Mouse (Mus musculus) limb, embryonic 14.5 days (tissue): Measurements from ENCODE around the gene Gdf10. TPM values are rescaled to one million over a fixed set of nuclear protein-coding genes. Genes with fewer than 3 reads are reported as not detected.

ENCODE experiments used
- ATAC-seq: fragments of 200-750 bp; cut with Nextera tagmentation; 2 replicates; pipeline ENCODE4 v1.8.0; 2017; ENCODE audit warnings: low read depth, moderate number of reproducible peaks, moderate TSS enrichment; ENCODE audit not compliant: low FRiP score
- DNase-seq: peaks from one replicate; pipeline ENCODE4 v3.0.0-alpha.2; 2015; ENCODE audit warnings: low spot score
- H3K27ac ChIP-seq: fragments of 300-500 bp; sonication (generic); replicated peaks from 2 replicates; pipeline ENCODE4 v1.5.1; 2014; ENCODE audit warnings: low read depth, mild to moderate bottlenecking, low read length, moderate library complexity, mixed read lengths
- H3K27me3 ChIP-seq: fragments of 300-500 bp; sonication (generic); 2 replicates; pipeline ENCODE4 v1.6.1; 2014; ENCODE audit warnings: low read length, mixed read lengths; ENCODE audit not compliant: control insufficient read depth, insufficient read depth
- H3K36me3 ChIP-seq: fragments of 300-500 bp; sonication (generic); 2 replicates; pipeline ENCODE4 v1.6.1; 2014; ENCODE audit warnings: mild to moderate bottlenecking, low read length, moderate library complexity, mixed read lengths; ENCODE audit not compliant: control insufficient read depth, insufficient read depth
- H3K4me1 ChIP-seq: fragments of 300-500 bp; sonication (generic); 2 replicates; pipeline ENCODE4 v1.6.1; 2014; ENCODE audit warnings: antibody characterized with exemption, low read length, mixed read lengths; ENCODE audit not compliant: control insufficient read depth, insufficient read depth
- H3K4me2 ChIP-seq: fragments of 300-500 bp; sonication (generic); replicated peaks from 2 replicates; pipeline ENCODE4 v1.6.1; 2014; ENCODE audit warnings: low read depth, mild to moderate bottlenecking, low read length, moderate library complexity; ENCODE audit not compliant: severe bottlenecking
- H3K4me3 ChIP-seq: fragments of 300-500 bp; sonication (generic); replicated peaks from 2 replicates; pipeline ENCODE4 v1.5.1; 2014; ENCODE audit warnings: low read length
- H3K9ac ChIP-seq: fragments of 300-500 bp; sonication (generic); 2 replicates; pipeline ENCODE4 v1.6.1; 2014; ENCODE audit warnings: mild to moderate bottlenecking, low read depth, low read length, moderate library complexity; ENCODE audit not compliant: severe bottlenecking
- H3K9me3 ChIP-seq: fragments of 300-500 bp; sonication (generic); 2 replicates; pipeline ENCODE4 v1.6.1; 2016; ENCODE audit warnings: low read length; ENCODE audit not compliant: control insufficient read depth
- POLR2A ChIP-seq: fragments of 200-500 bp; IDR thresholded peaks from 2 replicates; pipeline ENCODE4 v1.8.0; 2012; ENCODE audit warnings: inconsistent platforms, mild to moderate bottlenecking, moderate library complexity, borderline replicate concordance; ENCODE audit not compliant: insufficient read depth, insufficient read length; ENCODE audit errors: extremely low read depth
- WGBS: fragments of 180-500 bp; shearing (Covaris S2); extraction: QIAGEN DNeasy Blood & Tissue Kit; methylation state at CpG from one replicate; pipeline ENCODE4 v1.1.7; 2014; 5-methylcytosine and 5-hydroxymethylcytosine counted together
- polyA plus RNA-seq, 2 experiments: library from polyadenylated mRNA; depleted of rRNA in 1 of 2; stranded (reverse) in 1 of 2; unstranded in 1 of 2; fragments of >200 nt; fragmentation: Nextera tagmentation in 1 of 2; extraction: Ambion mirVana in 1 of 2; gene quantifications; 2 replicates each; pipeline versions ENCODE4 v1.2.1 to v1.2.3; 2012 to 2014

The Gdf10 gene
- polyA plus RNA-seq, 2 experiments: 38.8 to 52.9 TPM

DNA sequence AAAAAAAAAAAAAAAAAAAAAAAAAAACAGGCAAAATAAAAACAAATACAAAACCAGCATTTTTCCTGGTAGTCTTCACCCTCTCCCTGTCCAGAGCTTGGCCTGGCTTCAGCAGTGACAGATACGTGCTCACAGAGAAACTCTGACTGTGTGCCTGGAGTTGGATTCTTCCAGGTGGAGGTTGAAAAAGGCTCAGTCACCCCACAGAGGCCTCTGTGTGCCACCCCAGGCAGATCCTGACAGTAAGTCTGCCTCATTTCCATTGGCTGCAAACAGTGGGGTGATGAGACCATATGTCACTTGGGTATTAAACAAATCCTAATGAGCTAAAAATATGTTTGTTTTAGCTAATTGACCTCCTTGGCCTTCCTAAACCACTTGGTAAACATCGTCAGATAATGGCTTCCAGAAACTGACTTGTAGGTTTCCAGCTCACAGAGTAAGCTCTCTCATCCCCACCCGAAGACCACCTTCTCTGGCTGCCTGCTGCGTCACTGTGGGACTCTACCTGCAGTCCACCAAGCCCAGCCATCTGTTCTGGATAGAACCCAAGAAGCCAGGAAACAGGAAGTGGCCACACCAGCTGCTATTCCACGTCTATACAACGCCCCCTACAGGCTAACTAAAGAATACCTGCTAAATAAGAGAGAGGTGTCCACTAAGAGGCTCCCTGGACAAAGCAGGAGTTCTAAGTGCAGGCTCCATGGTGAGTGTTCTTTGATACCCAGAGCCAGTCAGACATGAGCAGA is 29.0 kb downstream of the Gdf10 start:
- DNase-seq: no peak

DNA sequence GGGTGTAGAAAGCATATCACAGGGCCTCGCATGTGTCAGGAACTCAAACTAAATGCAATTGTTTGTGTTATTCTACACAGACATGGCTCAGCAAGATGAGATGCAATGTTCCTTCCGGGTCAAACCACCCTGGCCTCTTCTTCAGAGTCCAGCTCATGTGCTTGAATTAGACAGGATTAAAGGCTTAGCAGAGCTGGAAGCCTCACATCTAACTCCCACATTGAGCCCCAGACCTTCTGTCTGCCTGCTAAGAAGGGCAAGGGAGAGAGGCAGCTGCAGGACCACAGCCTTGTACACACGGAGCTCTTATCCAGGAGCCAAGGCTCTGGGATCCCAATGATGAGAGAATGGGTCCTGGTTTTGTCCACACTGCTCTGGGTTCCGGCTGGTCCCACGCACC is 30.4 kb downstream of the Gdf10 start, which contains the start of gene Rbp3:
TSS of gene Rbp3 (plus strand) at position 243 of the 400 bp plus-strand sequence.
- WGBS: 82% methylated on average over 5 of the region's 5 CpGs
- H3K9ac ChIP-seq: no peak within 1 kb of the TSS
- H3K27me3 ChIP-seq: no peaks in the 10 kb centered on the region
- H3K36me3 ChIP-seq: no peaks in the 10 kb centered on the region
- DNase-seq (no peak), ATAC-seq (no peak)
- H3K4me2 ChIP-seq: no peak within 1 kb of the TSS
- H3K4me1 ChIP-seq: no peaks in the 10 kb centered on the region
- no peak within 1 kb of the TSS for H3K4me3 ChIP-seq
- no peak for TF ChIP-seq POLR2A
- H3K27ac ChIP-seq: no peak within 1 kb of the TSS
- H3K9me3 ChIP-seq: no peaks in the 10 kb centered on the region

More for the DNA sequence above, 29.0 kb downstream of the Gdf10 start:
- no peak overlapping the region for H3K4me3 ChIP-seq
- no peaks in the 10 kb centered on the region for H3K36me3 ChIP-seq
- no peaks in the 10 kb centered on the region for H3K27me3 ChIP-seq
- H3K9ac ChIP-seq: no peak overlapping the region
- no peak overlapping the region for H3K27ac ChIP-seq
- ATAC-seq: no peak
- H3K4me2 ChIP-seq: no peak overlapping the region
- TF ChIP-seq POLR2A: no peak
- WGBS: 40% methylated on average over 6 of the region's 6 CpGs
- H3K9me3 ChIP-seq: no peaks in the 10 kb centered on the region
- H3K4me1 ChIP-seq: no peaks in the 10 kb centered on the region

GRCm38 (mm10) chr14:33956055-33956454 is 32.7 kb downstream of the Gdf10 start:
- no peak overlapping the region for H3K4me3 ChIP-seq
- H3K36me3 ChIP-seq: no peaks in the 10 kb centered on the region
- H3K27me3 ChIP-seq: no peaks in the 10 kb centered on the region
- H3K9ac ChIP-seq: no peak overlapping the region
- H3K27ac ChIP-seq: no peak overlapping the region
- no peaks in the 10 kb centered on the region for H3K4me1 ChIP-seq
- H3K4me2 ChIP-seq: no peak overlapping the region
- no peak for TF ChIP-seq POLR2A
- WGBS: 77% methylated on average over 13 of the region's 13 CpGs
- H3K9me3 ChIP-seq: no peaks in the 10 kb centered on the region
- no peak for DNase-seq
- no peak for ATAC-seq

- no peak overlapping the region for H3K9ac ChIP-seq
- no peak for ATAC-seq
- no peak overlapping the region for H3K4me2 ChIP-seq
- DNase-seq: no peak
- no peaks in the 10 kb centered on the region for H3K4me1 ChIP-seq
- no peak overlapping the region for H3K4me3 ChIP-seq
- no peaks in the 10 kb centered on the region for H3K27me3 ChIP-seq
- H3K27ac ChIP-seq: no peak overlapping the region
- 78% methylated on average over 4 of the region's 4 CpGs for WGBS
- no peak for TF ChIP-seq POLR2A
- H3K9me3 ChIP-seq: no peaks in the 10 kb centered on the region
- no peaks in the 10 kb centered on the region for H3K36me3 ChIP-seq
These were observed 34.8 kb downstream of the Gdf10 start for GRCm38 (mm10) chr14:33958186-33958585.

DNA sequence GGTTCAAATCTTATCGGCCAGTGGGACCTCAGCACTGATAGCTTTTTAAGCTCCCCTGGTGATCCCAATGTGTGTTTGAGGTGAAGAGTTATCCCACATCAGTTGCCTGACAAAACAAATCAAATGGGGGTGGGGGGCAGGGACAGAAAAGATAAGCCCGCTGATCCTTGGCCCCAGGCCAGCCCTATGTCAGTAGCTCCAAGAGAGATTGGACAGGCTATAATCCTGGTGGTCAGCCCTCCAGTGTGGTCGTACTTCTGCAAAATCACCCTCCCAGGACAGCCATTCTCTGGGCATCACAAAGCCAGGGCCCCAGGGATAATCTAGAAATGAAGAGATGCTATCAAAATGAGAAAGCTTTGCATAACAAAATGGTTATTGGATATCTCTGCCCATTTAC is 35.5 kb downstream of the Gdf10 start:
- H3K9me3 ChIP-seq: no peaks in the 10 kb centered on the region
- no peak overlapping the region for H3K9ac ChIP-seq
- DNase-seq (no peak), ATAC-seq (no peak)
- no peak overlapping the region for H3K27ac ChIP-seq
- 73% methylated on average over 3 of the region's 3 CpGs for WGBS
- no peaks in the 10 kb centered on the region for H3K36me3 ChIP-seq
- no peaks in the 10 kb centered on the region for H3K27me3 ChIP-seq
- TF ChIP-seq POLR2A: no peak
- no peak overlapping the region for H3K4me2 ChIP-seq
- H3K4me3 ChIP-seq: no peak overlapping the region
- H3K4me1 ChIP-seq: no peaks in the 10 kb centered on the region

- no peaks in the 10 kb centered on the region for H3K27me3 ChIP-seq
- WGBS: 14% methylated on average over 9 of the region's 9 CpGs
- DNase-seq (peak; percentile 54), ATAC-seq (no peak)
- no peak overlapping the region for H3K4me3 ChIP-seq
- no peaks in the 10 kb centered on the region for H3K9me3 ChIP-seq
- no peak overlapping the region for H3K27ac ChIP-seq
- no peaks in the 10 kb centered on the region for H3K36me3 ChIP-seq
- H3K4me1 ChIP-seq: no peaks in the 10 kb centered on the region
- no peak overlapping the region for H3K4me2 ChIP-seq
- TF ChIP-seq POLR2A: no peak
- no peak overlapping the region for H3K9ac ChIP-seq
These were observed 36.0 kb downstream of the Gdf10 start for GRCm38 (mm10) chr14:33959341-33959740.
